Mouse (Mus musculus) heart, postnatal 0 days (tissue): ENCODE measurements around the gene Gm11992. TPM values are rescaled to one million over a fixed set of nuclear protein-coding genes. Genes with fewer than 3 reads are reported as not detected.

Source experiments
- ATAC-seq: fragments of 200-750 bp; cut with Nextera tagmentation; 2 replicates; pipeline ENCODE4 v1.8.0; 2017; ENCODE audit warnings: low read depth, moderate number of reproducible peaks, moderate library complexity; ENCODE audit not compliant: insufficient read depth
- DNase-seq: peaks from one replicate; pipeline ENCODE4 v3.0.0-alpha.2; 2016; ENCODE audit warnings: low spot score
- H3K27ac ChIP-seq: fragments of 300-500 bp; sonication (generic); 2 replicates; pipeline ENCODE4 v1.5.1; 2014; ENCODE audit warnings: low read depth, mild to moderate bottlenecking
- H3K27me3 ChIP-seq: fragments of 300-500 bp; sonication (generic); 2 replicates; pipeline ENCODE4 v1.6.1; 2014; ENCODE audit warnings: low read length, mixed read lengths; ENCODE audit not compliant: control insufficient read depth, insufficient read depth
- H3K36me3 ChIP-seq: fragments of 300-500 bp; sonication (generic); replicated peaks from 2 replicates; pipeline ENCODE4 v1.6.1; 2014; ENCODE audit warnings: low read length, mixed read lengths; ENCODE audit not compliant: control insufficient read depth, insufficient read depth
- H3K4me1 ChIP-seq: fragments of 300-500 bp; sonication (generic); 2 replicates; pipeline ENCODE4 v1.6.1; 2014; ENCODE audit warnings: antibody characterized with exemption; ENCODE audit not compliant: control insufficient read depth, insufficient read depth
- H3K4me2 ChIP-seq: fragments of 300-500 bp; sonication (generic); 2 replicates; pipeline ENCODE4 v1.6.1; 2014; ENCODE audit warnings: low read depth, mild to moderate bottlenecking, low read length, moderate library complexity
- H3K4me3 ChIP-seq: fragments of 300-500 bp; sonication (generic); 2 replicates; pipeline ENCODE4 v1.5.1; 2014; ENCODE audit warnings: low read depth, low read length
- H3K9ac ChIP-seq: fragments of 300-500 bp; sonication (generic); replicated peaks from 2 replicates; pipeline ENCODE4 v1.6.1; 2014; ENCODE audit warnings: low read depth, low read length, mixed read lengths
- H3K9me3 ChIP-seq: fragments of 300-500 bp; sonication (generic); replicated peaks from 2 replicates; pipeline ENCODE4 v1.6.1; 2016; ENCODE audit warnings: low read length; ENCODE audit not compliant: control insufficient read depth
- CTCF ChIP-seq: IDR thresholded peaks from 2 replicates; pipeline ENCODE4 v1.5.1; 2016; ENCODE audit warnings: antibody characterized with exemption, control low read depth, low read depth
- EP300 ChIP-seq: IDR thresholded peaks from 2 replicates; pipeline ENCODE4 v1.6.1; 2016; ENCODE audit warnings: antibody characterized with exemption, low read depth
- WGBS: fragments of 180-500 bp; shearing (Covaris S2); extraction: QIAGEN DNeasy Blood & Tissue Kit; methylation state at CpG from one replicate; pipeline ENCODE4 v1.1.7; 2014; 5-methylcytosine and 5-hydroxymethylcytosine counted together
- polyA plus RNA-seq: library from polyadenylated mRNA; unstranded; fragments of >200 nt; fragmentation: Nextera tagmentation; extraction: Ambion mirVana; gene quantifications from 2 replicates; pipeline ENCODE4 v1.2.1, GENCODE M21; 2015
- total RNA-seq: library from RNA; depleted of rRNA; stranded (reverse); fragments of >200 nt; gene quantifications from 2 replicates; pipeline ENCODE4 v1.2.3, GENCODE M21; 2014; ENCODE audit warnings: low replicate concordance

The Gm11992 gene
- total and polyA plus RNA-seq, 2 experiments from 2014 or later: 7.7 to 11.3 TPM

GRCm38 (mm10) chr11:9014740-9015139, 33.7 kb upstream of the Gm11992 start:
- no peaks in the 10 kb centered on the region for H3K36me3 ChIP-seq
- DNase-seq (no peak), ATAC-seq (no peak)
- no peak for TF ChIP-seq CTCF
- TF ChIP-seq EP300: no peak
- 74% methylated on average over 3 of the region's 3 CpGs for WGBS
- no peaks in the 10 kb centered on the region for H3K27me3 ChIP-seq
- H3K4me1 ChIP-seq: peaks cover 7% of the 10 kb centered on the region
- no peak overlapping the region for H3K27ac ChIP-seq
- H3K4me2 ChIP-seq: no peak overlapping the region
- H3K9ac ChIP-seq: no peak overlapping the region
- H3K4me3 ChIP-seq: no peak overlapping the region
- H3K9me3 ChIP-seq: no peaks in the 10 kb centered on the region

DNA sequence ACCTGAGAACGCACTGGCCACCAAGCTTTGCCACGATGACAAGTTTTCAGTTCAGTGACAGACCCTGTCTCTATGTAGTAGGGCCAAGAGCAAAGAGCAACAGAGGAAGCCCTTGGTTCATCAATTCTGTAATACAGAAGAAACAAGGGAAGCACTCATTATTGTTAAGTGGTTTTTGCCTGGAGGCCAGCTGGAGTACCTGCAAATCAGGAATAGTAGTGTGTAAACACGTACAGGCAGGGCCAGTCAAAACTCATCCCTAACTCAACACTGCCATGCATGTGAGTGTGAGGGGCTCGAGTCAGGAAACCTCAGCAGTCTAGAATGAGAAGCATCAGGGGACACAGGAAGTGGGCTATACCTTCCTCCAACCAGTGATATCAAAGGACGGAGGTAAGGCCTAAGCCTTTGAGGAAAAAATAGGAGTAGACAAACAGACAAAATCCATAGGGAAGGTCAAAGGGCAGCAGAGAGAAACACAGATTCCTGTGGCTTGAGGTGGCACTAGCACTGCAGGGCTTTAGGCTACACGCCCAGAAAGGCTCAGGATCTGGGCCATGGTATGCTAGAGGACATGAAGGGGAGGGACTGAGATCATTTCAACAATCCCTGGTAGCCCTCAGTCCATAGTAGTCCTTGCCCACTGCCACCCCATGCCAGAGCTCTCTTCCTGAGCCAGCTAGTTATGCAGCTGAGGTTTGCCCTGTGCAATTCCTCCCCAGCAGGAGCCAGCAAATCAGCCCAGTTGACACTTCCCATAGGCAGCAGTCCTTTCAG, 29.7 kb upstream of the Gm11992 start:
- Histone ChIP-seq H3K9ac (no peak overlapping the region), H3K4me1 (no peaks in the 10 kb centered on the region), H3K27ac (no peak overlapping the region), H3K4me3 (no peak overlapping the region), H3K27me3 (no peaks in the 10 kb centered on the region), H3K9me3 (no peaks in the 10 kb centered on the region), H3K36me3 (no peaks in the 10 kb centered on the region), H3K4me2 (no peak overlapping the region)
- TF ChIP-seq EP300: no peak
- TF ChIP-seq CTCF: no peak
- no peak for ATAC-seq
- no peak for DNase-seq
- WGBS: 75% methylated on average over 6 of the region's 6 CpGs

DNA sequence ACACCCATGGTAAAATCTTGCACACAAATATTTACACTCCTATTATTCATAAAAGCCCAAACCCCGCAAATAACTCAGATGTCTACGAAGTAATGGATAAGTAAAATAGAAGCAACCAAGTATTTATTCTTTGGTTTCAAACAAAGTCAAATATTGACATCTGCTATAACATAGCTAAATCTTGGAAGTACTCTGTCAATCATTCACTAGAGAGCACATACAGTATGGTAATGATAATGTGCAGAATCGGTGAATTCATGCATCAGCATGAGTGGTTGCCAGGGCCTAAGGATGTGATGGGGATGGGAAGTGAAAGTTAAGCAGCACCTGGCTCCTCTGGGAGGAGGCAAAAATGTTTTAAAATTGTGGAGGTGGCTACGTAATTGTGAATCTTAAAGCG, 28.2 kb upstream of the Gm11992 start:
- no peak for ATAC-seq
- 0 out of 2 replicates have a peak, but pooled peaks cover 7% of the 10 kb centered on the region for H3K4me1 ChIP-seq

GRCm38 (mm10) chr11:9024782-9025181, 23.6 kb upstream of the Gm11992 start:
- DNase-seq: no peak
- Histone ChIP-seq H3K4me3 (no peak overlapping the region), H3K9me3 (no peaks in the 10 kb centered on the region), H3K9ac (no peak overlapping the region), H3K36me3 (no peaks in the 10 kb centered on the region), H3K27ac (peak overlapping the region; percentile 73), H3K4me2 (no peak overlapping the region), H3K27me3 (no peaks in the 10 kb centered on the region), H3K4me1 (0 out of 2 replicates have a peak, but pooled peaks cover 8% of the 10 kb centered on the region)
- peak; percentile 85 for ATAC-seq
- TF ChIP-seq CTCF (no peak), EP300 (no peak)
- WGBS: 35% methylated on average over 7 of the region's 7 CpGs

More for the DNA sequence above, 28.2 kb upstream of the Gm11992 start:
- H3K36me3 ChIP-seq: no peaks in the 10 kb centered on the region
- no peak overlapping the region for H3K4me2 ChIP-seq
- no peaks in the 10 kb centered on the region for H3K9me3 ChIP-seq
- no peak overlapping the region for H3K27ac ChIP-seq
- H3K9ac ChIP-seq: no peak overlapping the region
- 89% methylated on average over 5 of the region's 5 CpGs for WGBS
- DNase-seq: no peak
- H3K27me3 ChIP-seq: no peaks in the 10 kb centered on the region
- TF ChIP-seq EP300 (no peak), CTCF (no peak)
- H3K4me3 ChIP-seq: no peak overlapping the region

DNA sequence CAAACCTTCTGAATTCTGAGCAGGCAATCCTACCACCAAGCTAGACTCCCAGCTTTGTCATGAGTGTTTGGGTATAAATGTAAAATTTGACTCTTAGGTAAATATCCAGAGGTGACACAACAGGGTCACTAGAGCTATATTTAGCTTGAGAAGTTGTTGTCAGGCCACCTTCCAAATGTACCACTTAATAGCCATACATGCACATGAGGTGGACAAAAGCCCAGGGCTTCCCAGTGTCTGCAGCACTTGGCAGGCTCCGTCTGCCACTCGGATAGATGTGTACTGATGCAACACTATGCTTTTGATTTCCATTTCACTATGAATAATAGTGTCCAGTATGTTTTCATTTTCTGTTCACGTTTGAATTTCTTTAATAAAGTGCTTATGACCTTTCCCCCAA, 23.2 kb upstream of the Gm11992 start:
- peak; percentile 86 for ATAC-seq
- Histone ChIP-seq H3K36me3 (no peaks in the 10 kb centered on the region), H3K9me3 (no peaks in the 10 kb centered on the region), H3K9ac (no peak overlapping the region), H3K27me3 (no peaks in the 10 kb centered on the region), H3K4me1 (0 out of 2 replicates have a peak, but pooled peaks cover 8% of the 10 kb centered on the region), H3K4me2 (no peak overlapping the region), H3K4me3 (no peak overlapping the region), H3K27ac (peak overlapping the region; percentile 73)
- WGBS: 33% methylated on average over 3 of the region's 3 CpGs
- peak; percentile 52 for DNase-seq
- TF ChIP-seq CTCF (no peak), EP300 (no peak)
